Mouse (Mus musculus): Measurements from ENCODE around the gene 2810006K23Rik.

The 2810006K23Rik gene

GRCm38 (mm10) chr5:124376401-124376800, 48.5 kb downstream of the 2810006K23Rik start:
- in situ Hi-C loops (cut with MboI; ENCODE audit: unreplicated experiment in 2 of 2): loop anchor here in 1 of 2 experiments (25.0 kb wide), 1 partner anchor 1914 kb away; no protein-coding TSS in a partner anchor

- in situ Hi-C loops (cut with MboI; ENCODE audit: unreplicated experiment in 2 of 2): loop anchor here in 1 of 2 experiments (25.0 kb wide), 1 partner anchor 1915 kb away; no protein-coding TSS in a partner anchor
These were observed 49.3 kb downstream of the 2810006K23Rik start for GRCm38 (mm10) chr5:124377149-124377548.

GRCm38 (mm10) chr5:124380121-124380520, 52.2 kb downstream of the 2810006K23Rik start:
- in situ Hi-C loops (cut with MboI; ENCODE audit: unreplicated experiment in 2 of 2): loop anchor here in 1 of 2 experiments (25.0 kb wide), 1 partner anchor 1918 kb away; no protein-coding TSS in a partner anchor

- in situ Hi-C loops (cut with MboI; ENCODE audit: unreplicated experiment in 2 of 2): loop anchor here in 1 of 2 experiments (25.0 kb wide), 1 partner anchor 1926 kb away; no protein-coding TSS in a partner anchor
These were observed 60.0 kb downstream of the 2810006K23Rik start for GRCm38 (mm10) chr5:124387932-124388331.

Measured in v-Abl transformed pro-B cells (cell line).